Mouse (Mus musculus): ENCODE results near the gene Clec1b. TPM values are rescaled to one million over a fixed set of nuclear protein-coding genes. Genes with fewer than 3 reads are reported as not detected.

Clec1b gene
- 1.3 and 1.4 TPM in 2 replicates for polyA plus RNA-seq (2012; rRNA removed)

DNA sequence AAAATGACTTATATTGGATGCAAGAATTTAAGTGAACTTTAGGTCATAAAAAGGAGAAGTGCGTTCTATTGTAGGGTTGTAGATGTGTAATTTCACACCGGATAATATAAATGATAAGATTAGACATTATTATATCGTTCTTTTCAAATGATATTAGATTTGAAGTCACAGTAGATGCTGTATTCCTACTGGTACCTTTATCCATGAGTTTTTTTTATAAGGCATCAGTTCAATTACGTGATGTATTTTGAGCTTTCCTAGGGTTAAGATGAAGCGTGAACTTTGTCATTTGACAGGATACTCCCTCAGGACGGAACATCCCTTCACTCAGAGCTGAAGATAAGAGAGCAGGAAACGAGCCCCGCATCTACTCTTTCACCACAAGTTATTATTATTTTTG lies at the start of gene Clec1b:
Clec1b (plus strand) TSS at position 301 of the 400 bp plus-strand sequence.
- no peak within 1 kb of the TSS for H3K4me3 ChIP-seq (ENCODE audit: control insufficient read depth, insufficient read depth, low read length)
- no peaks in the 10 kb centered on the region for H3K36me3 ChIP-seq (ENCODE audit: control insufficient read depth, insufficient read depth, low read length)
- TF ChIP-seq CTCF (IDR thresholded peaks at IDR 0.05; ENCODE audit: borderline replicate concordance, control insufficient read depth, extremely low read depth, insufficient read depth, low read length, poor library complexity) (no peak), POLR2A (IDR thresholded peaks at IDR 0.05; ENCODE audit: control insufficient read depth, extremely low read depth, insufficient read depth, low read length, poor library complexity) (no peak)
- H3K27me3 ChIP-seq (ENCODE audit: control insufficient read depth, insufficient read depth, low read length), result no peaks in the 10 kb centered on the region
- DNase-seq, result no peak
- H3K27ac ChIP-seq (ENCODE audit: control insufficient read depth, insufficient read depth, low read length), result no peak within 1 kb of the TSS
- WGBS, result 85% methylated on average over 8 of the region's 8 CpGs
- no peaks in the 10 kb centered on the region for H3K4me1 ChIP-seq (replicated peaks; ENCODE audit: control insufficient read depth, insufficient read depth, low read length)

DNA sequence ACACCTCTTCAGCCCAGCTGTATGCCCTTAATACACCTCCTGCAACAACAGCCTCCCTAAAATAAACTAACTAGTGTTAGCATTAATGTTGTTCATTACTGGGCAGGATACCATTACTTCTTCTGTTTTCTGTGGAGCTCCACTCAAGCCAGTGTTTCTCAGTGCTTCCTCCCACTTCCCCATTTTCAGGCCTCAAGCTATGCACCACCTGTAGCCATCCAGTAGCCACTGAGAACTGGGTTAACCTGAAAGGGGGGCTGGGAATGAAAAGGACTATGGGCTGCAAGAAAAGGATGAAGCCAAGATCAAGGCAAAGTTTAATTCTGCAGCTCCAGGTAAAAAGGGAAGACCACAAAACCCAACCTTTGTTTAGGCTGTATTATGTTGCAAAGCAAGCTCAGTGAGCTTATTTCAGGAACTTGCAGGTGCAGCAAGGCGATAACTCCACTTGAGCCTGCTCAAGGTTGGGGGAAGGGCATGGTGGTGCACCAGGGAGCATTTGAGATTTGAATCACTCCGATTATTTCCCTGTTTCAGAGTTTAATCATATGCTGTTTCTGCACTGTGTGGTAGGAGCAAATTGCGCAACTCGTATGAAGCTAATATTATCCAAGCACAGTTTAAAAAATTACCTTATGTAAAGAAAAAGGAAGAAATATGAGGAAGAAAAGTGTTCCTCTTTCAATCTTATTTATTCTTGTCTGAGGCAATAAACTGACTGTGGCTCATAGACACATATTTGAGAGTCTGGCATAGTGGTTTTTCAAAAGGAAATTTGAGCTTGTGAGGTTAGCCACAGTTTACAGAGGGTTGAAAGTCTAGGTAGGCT lies 47.4 kb upstream of the Clec1b start:
- no peak for TF ChIP-seq POLR2A (IDR thresholded peaks at IDR 0.05; ENCODE audit: control insufficient read depth, extremely low read depth, insufficient read depth, low read length, poor library complexity)
- TF ChIP-seq CTCF (IDR thresholded peaks at IDR 0.05; ENCODE audit: borderline replicate concordance, control insufficient read depth, extremely low read depth, insufficient read depth, low read length, poor library complexity), result no peak

DNA sequence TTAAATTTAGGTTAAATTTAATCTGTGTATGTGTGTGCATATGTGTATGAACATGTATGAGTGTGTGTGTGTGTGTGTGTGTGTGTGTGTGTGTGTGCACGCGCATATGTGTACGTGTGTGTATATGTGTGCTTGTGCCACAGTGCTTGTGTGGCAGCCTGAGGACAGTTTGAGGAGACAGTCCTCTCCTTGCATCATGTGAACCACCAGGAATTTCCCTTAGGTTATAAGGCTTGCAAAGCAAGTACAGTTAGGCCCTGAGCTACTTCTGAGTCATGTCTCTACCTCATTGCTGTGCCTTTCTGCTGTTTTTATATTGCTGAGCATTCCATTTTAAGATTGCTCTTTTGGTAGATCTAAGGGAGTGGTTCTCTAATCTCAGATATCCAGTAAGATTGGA lies 46.0 kb upstream of the Clec1b start:
- Histone ChIP-seq H3K27me3 (ENCODE audit: control insufficient read depth, insufficient read depth, low read length) (no peaks in the 10 kb centered on the region), H3K36me3 (ENCODE audit: control insufficient read depth, insufficient read depth, low read length) (no peaks in the 10 kb centered on the region), H3K4me3 (ENCODE audit: control insufficient read depth, insufficient read depth, low read length) (no peak overlapping the region), H3K27ac (ENCODE audit: control insufficient read depth, insufficient read depth, low read length) (no peak overlapping the region), H3K4me1 (replicated peaks; ENCODE audit: control insufficient read depth, insufficient read depth, low read length) (peaks cover 8% of the 10 kb centered on the region)
- TF ChIP-seq POLR2A (IDR thresholded peaks at IDR 0.05; ENCODE audit: control insufficient read depth, extremely low read depth, insufficient read depth, low read length, poor library complexity) (no peak), CTCF (IDR thresholded peaks at IDR 0.05; ENCODE audit: borderline replicate concordance, control insufficient read depth, extremely low read depth, insufficient read depth, low read length, poor library complexity) (no peak)
- no peak for DNase-seq
- 79% methylated on average over 3 of the region's 3 CpGs for WGBS

More for the DNA sequence above, 47.4 kb upstream of the Clec1b start:
- no peak overlapping the region for H3K4me3 ChIP-seq (ENCODE audit: control insufficient read depth, insufficient read depth, low read length)
- H3K27me3 ChIP-seq (ENCODE audit: control insufficient read depth, insufficient read depth, low read length), result no peaks in the 10 kb centered on the region
- H3K36me3 ChIP-seq (ENCODE audit: control insufficient read depth, insufficient read depth, low read length), result no peaks in the 10 kb centered on the region
- 2% methylated on average over 4 of the region's 4 CpGs for WGBS
- peaks cover 8% of the 10 kb centered on the region for H3K4me1 ChIP-seq (replicated peaks; ENCODE audit: control insufficient read depth, insufficient read depth, low read length)
- peak; percentile 15 for DNase-seq
- peak overlapping the region; percentile 35 for H3K27ac ChIP-seq (ENCODE audit: control insufficient read depth, insufficient read depth, low read length)

DNA sequence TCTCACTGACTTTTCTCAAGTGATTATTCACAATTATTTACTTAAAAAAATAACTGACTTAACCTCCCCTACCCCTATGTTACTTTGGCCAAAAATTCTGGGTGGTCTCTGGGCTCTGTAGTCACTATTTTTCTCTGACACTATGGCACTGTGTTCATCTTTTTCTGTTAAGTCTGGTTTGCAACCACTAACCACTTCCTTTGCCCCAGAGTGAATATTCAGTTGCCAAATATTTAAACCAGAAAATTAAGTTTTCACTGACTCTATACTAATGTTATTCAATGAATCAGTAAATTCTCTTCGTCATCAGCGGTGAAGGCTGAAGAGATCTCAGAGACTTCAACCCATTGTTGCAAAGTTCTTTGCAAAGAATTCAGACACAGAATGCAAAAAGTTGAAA lies 41.3 kb upstream of the Clec1b start:
- H3K27ac ChIP-seq (ENCODE audit: control insufficient read depth, insufficient read depth, low read length), result no peak overlapping the region
- no peaks in the 10 kb centered on the region for H3K27me3 ChIP-seq (ENCODE audit: control insufficient read depth, insufficient read depth, low read length)
- no peak for DNase-seq
- TF ChIP-seq CTCF (IDR thresholded peaks at IDR 0.05; ENCODE audit: borderline replicate concordance, control insufficient read depth, extremely low read depth, insufficient read depth, low read length, poor library complexity) (no peak), POLR2A (IDR thresholded peaks at IDR 0.05; ENCODE audit: control insufficient read depth, extremely low read depth, insufficient read depth, low read length, poor library complexity) (no peak)
- H3K4me3 ChIP-seq (ENCODE audit: control insufficient read depth, insufficient read depth, low read length), result no peak overlapping the region
- 29% methylated on average over 2 of the region's 2 CpGs for WGBS
- H3K4me1 ChIP-seq (replicated peaks; ENCODE audit: control insufficient read depth, insufficient read depth, low read length), result peaks cover 2% of the 10 kb centered on the region; the same call in 1 of the 2 replicates
- H3K36me3 ChIP-seq (ENCODE audit: control insufficient read depth, insufficient read depth, low read length), result no peaks in the 10 kb centered on the region

DNA sequence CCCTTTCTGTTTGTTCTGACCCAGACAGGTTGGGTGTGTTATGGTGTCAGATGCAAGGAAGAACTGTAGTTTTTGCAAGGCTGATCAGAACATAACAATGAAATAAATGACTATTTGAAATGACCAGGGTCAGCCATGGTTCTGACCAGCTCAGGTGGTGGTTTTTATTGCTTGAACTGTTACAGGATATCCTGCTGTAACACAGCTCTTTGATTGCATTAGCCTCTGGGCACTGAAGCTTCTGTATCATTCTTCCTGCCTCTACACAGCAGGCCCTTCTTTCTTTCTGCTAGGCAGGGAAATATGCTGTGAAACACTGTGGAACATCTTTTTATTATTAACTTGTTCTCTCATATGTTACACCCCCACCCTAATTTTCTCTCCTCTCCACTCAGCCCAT lies 40.7 kb upstream of the Clec1b start:
- TF ChIP-seq POLR2A (IDR thresholded peaks at IDR 0.05; ENCODE audit: control insufficient read depth, extremely low read depth, insufficient read depth, low read length, poor library complexity), result no peak
- no peak for TF ChIP-seq CTCF (IDR thresholded peaks at IDR 0.05; ENCODE audit: borderline replicate concordance, control insufficient read depth, extremely low read depth, insufficient read depth, low read length, poor library complexity)
- Histone ChIP-seq H3K4me1 (replicated peaks; ENCODE audit: control insufficient read depth, insufficient read depth, low read length) (no peaks in the 10 kb centered on the region), H3K4me3 (ENCODE audit: control insufficient read depth, insufficient read depth, low read length) (no peak overlapping the region), H3K27ac (ENCODE audit: control insufficient read depth, insufficient read depth, low read length) (no peak overlapping the region), H3K27me3 (ENCODE audit: control insufficient read depth, insufficient read depth, low read length) (no peaks in the 10 kb centered on the region), H3K36me3 (ENCODE audit: control insufficient read depth, insufficient read depth, low read length) (no peaks in the 10 kb centered on the region)
- no peak for DNase-seq

DNA sequence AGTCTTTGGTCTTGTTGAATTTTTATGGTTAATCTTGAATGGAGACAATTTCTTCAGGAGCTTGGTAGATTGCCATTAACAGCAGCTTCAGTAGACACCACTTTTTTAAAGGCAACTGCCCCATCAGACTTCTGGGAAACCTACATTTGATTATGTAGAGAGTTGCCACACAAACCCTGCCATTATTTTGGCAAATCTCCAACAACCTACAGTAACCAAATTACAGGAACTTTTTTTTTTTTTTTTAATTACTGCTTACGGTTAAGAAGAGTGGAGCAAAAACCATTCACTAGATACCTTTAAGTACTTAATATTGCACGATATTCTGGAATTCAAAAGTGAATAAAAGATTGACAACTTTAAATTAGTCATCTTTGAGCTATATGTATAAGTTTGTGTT lies 37.6 kb upstream of the Clec1b start:
- Histone ChIP-seq H3K4me3 (ENCODE audit: control insufficient read depth, insufficient read depth, low read length) (no peak overlapping the region), H3K27me3 (ENCODE audit: control insufficient read depth, insufficient read depth, low read length) (no peaks in the 10 kb centered on the region), H3K4me1 (replicated peaks; ENCODE audit: control insufficient read depth, insufficient read depth, low read length) (no peaks in the 10 kb centered on the region), H3K27ac (ENCODE audit: control insufficient read depth, insufficient read depth, low read length) (no peak overlapping the region), H3K36me3 (ENCODE audit: control insufficient read depth, insufficient read depth, low read length) (no peaks in the 10 kb centered on the region)
- 93% methylated on average over 2 of the region's 2 CpGs for WGBS
- DNase-seq, result no peak
- TF ChIP-seq POLR2A (IDR thresholded peaks at IDR 0.05; ENCODE audit: control insufficient read depth, extremely low read depth, insufficient read depth, low read length, poor library complexity) (no peak), CTCF (IDR thresholded peaks at IDR 0.05; ENCODE audit: borderline replicate concordance, control insufficient read depth, extremely low read depth, insufficient read depth, low read length, poor library complexity) (no peak)

All from thymus, adult 2 months (tissue).